Mouse (Mus musculus) G1E (cell line): ENCODE measurements at regions not wholly inside any gene's neighbourhood (a gene's known extent, or its start where the extent isn't known, plus 50 kb on each side); places are given as distances from the start of the nearest gene placed in this dataset.

Source experiments
- CTCF ChIP-seq: IDR thresholded peaks from 2 replicates; pipeline ENCODE4 v1.5.1; 2012; ENCODE audit warnings: low read depth, low read length, inconsistent platforms, mixed read lengths
- GATA1 ChIP-seq: IDR thresholded peaks from 2 replicates; pipeline ENCODE4 v1.6.1; 2012; ENCODE audit warnings: borderline replicate concordance, low read length, inconsistent platforms, mixed read lengths
- GATA2 ChIP-seq: IDR thresholded peaks from 2 replicates; pipeline ENCODE4 v1.6.1; 2012; ENCODE audit warnings: low read depth, low read length, inconsistent platforms, borderline replicate concordance
- POLR2AphosphoS5 ChIP-seq: IDR thresholded peaks from 2 replicates; pipeline ENCODE4 v1.6.1; 2012; ENCODE audit warnings: low read depth, low read length, inconsistent platforms; ENCODE audit not compliant: insufficient replicate concordance
- TAL1 ChIP-seq: conservative IDR thresholded peaks from 2 replicates; pipeline ENCODE4 v1.6.1; 2012; ENCODE audit warnings: low read depth, low read length, inconsistent platforms, mixed read lengths

- TF ChIP-seq TAL1 = no peak
- TF ChIP-seq CTCF = no peak
- no peak for TF ChIP-seq GATA1
- TF ChIP-seq POLR2AphosphoS5 = no peak
- no peak for TF ChIP-seq GATA2
These were observed 2121.0 kb downstream of the Gm37988 start for GRCm38 (mm10) chr1:6928658-6929057.
